Mouse (Mus musculus) heart, postnatal 0 days (tissue): ENCODE data around the gene Rbfox1. TPM values are rescaled to one million over a fixed set of nuclear protein-coding genes. Genes with fewer than 3 reads are reported as not detected.

ENCODE experiments used
- ATAC-seq: fragments of 200-750 bp; cut with Nextera tagmentation; 2 replicates; pipeline ENCODE4 v1.8.0; 2017; ENCODE audit warnings: low read depth, moderate number of reproducible peaks, moderate library complexity; ENCODE audit not compliant: insufficient read depth
- DNase-seq: peaks from one replicate; pipeline ENCODE4 v3.0.0-alpha.2; 2016; ENCODE audit warnings: low spot score
- H3K27ac ChIP-seq: fragments of 300-500 bp; sonication (generic); 2 replicates; pipeline ENCODE4 v1.5.1; 2014; ENCODE audit warnings: low read depth, mild to moderate bottlenecking
- H3K27me3 ChIP-seq: fragments of 300-500 bp; sonication (generic); 2 replicates; pipeline ENCODE4 v1.6.1; 2014; ENCODE audit warnings: low read length, mixed read lengths; ENCODE audit not compliant: control insufficient read depth, insufficient read depth
- H3K36me3 ChIP-seq: fragments of 300-500 bp; sonication (generic); replicated peaks from 2 replicates; pipeline ENCODE4 v1.6.1; 2014; ENCODE audit warnings: low read length, mixed read lengths; ENCODE audit not compliant: control insufficient read depth, insufficient read depth
- H3K4me1 ChIP-seq: fragments of 300-500 bp; sonication (generic); 2 replicates; pipeline ENCODE4 v1.6.1; 2014; ENCODE audit warnings: antibody characterized with exemption; ENCODE audit not compliant: control insufficient read depth, insufficient read depth
- H3K4me2 ChIP-seq: fragments of 300-500 bp; sonication (generic); 2 replicates; pipeline ENCODE4 v1.6.1; 2014; ENCODE audit warnings: low read depth, mild to moderate bottlenecking, low read length, moderate library complexity
- H3K4me3 ChIP-seq: fragments of 300-500 bp; sonication (generic); 2 replicates; pipeline ENCODE4 v1.5.1; 2014; ENCODE audit warnings: low read depth, low read length
- H3K9ac ChIP-seq: fragments of 300-500 bp; sonication (generic); replicated peaks from 2 replicates; pipeline ENCODE4 v1.6.1; 2014; ENCODE audit warnings: low read depth, low read length, mixed read lengths
- H3K9me3 ChIP-seq: fragments of 300-500 bp; sonication (generic); replicated peaks from 2 replicates; pipeline ENCODE4 v1.6.1; 2016; ENCODE audit warnings: low read length; ENCODE audit not compliant: control insufficient read depth
- CTCF ChIP-seq: IDR thresholded peaks from 2 replicates; pipeline ENCODE4 v1.5.1; 2016; ENCODE audit warnings: antibody characterized with exemption, control low read depth, low read depth
- EP300 ChIP-seq: IDR thresholded peaks from 2 replicates; pipeline ENCODE4 v1.6.1; 2016; ENCODE audit warnings: antibody characterized with exemption, low read depth
- WGBS: fragments of 180-500 bp; shearing (Covaris S2); extraction: QIAGEN DNeasy Blood & Tissue Kit; methylation state at CpG from one replicate; pipeline ENCODE4 v1.1.7; 2014; 5-methylcytosine and 5-hydroxymethylcytosine counted together
- polyA plus RNA-seq: library from polyadenylated mRNA; unstranded; fragments of >200 nt; fragmentation: Nextera tagmentation; extraction: Ambion mirVana; gene quantifications from 2 replicates; pipeline ENCODE4 v1.2.1, GENCODE M21; 2015
- total RNA-seq: library from RNA; depleted of rRNA; stranded (reverse); fragments of >200 nt; gene quantifications from 2 replicates; pipeline ENCODE4 v1.2.3, GENCODE M21; 2014; ENCODE audit warnings: low replicate concordance

The Rbfox1 gene
- total and polyA plus RNA-seq, 2 experiments from 2014 or later = 6.0 to 15.3 TPM

- no peaks in the 10 kb centered on the region for H3K36me3 ChIP-seq
- DNase-seq (no peak), ATAC-seq (no peak)
- no peak overlapping the region for H3K4me2 ChIP-seq
- no peaks in the 10 kb centered on the region for H3K27me3 ChIP-seq
- 66% methylated on average over 7 of the region's 7 CpGs for WGBS
- H3K9me3 ChIP-seq = no peaks in the 10 kb centered on the region
- H3K27ac ChIP-seq = no peak overlapping the region
- TF ChIP-seq CTCF = no peak
- TF ChIP-seq EP300 = no peak
- no peak overlapping the region for H3K4me3 ChIP-seq
- no peaks in the 10 kb centered on the region for H3K4me1 ChIP-seq
- no peak overlapping the region for H3K9ac ChIP-seq
These were observed 151.9 kb downstream of the Rbfox1 start for GRCm38 (mm10) chr16:6037009-6037408.

- Histone ChIP-seq H3K4me1 (no peaks in the 10 kb centered on the region), H3K4me2 (no peak overlapping the region), H3K36me3 (no peaks in the 10 kb centered on the region), H3K9ac (no peak overlapping the region), H3K9me3 (no peaks in the 10 kb centered on the region), H3K4me3 (no peak overlapping the region), H3K27ac (no peak overlapping the region), H3K27me3 (no peaks in the 10 kb centered on the region)
- ATAC-seq (no peak), DNase-seq (no peak)
- 48% methylated on average over 3 of the region's 3 CpGs for WGBS
- TF ChIP-seq CTCF (no peak), EP300 (no peak)
These were observed 157.6 kb downstream of the Rbfox1 start for GRCm38 (mm10) chr16:6042766-6043165.

- H3K9me3 ChIP-seq = no peaks in the 10 kb centered on the region
- no peak overlapping the region for H3K4me3 ChIP-seq
- H3K36me3 ChIP-seq = no peaks in the 10 kb centered on the region
- no peak overlapping the region for H3K9ac ChIP-seq
- H3K27ac ChIP-seq = no peak overlapping the region
- no peak for TF ChIP-seq EP300
- no peaks in the 10 kb centered on the region for H3K27me3 ChIP-seq
- H3K4me2 ChIP-seq = no peak overlapping the region
- 80% methylated on average over 1 of the region's 1 CpGs for WGBS
- no peaks in the 10 kb centered on the region for H3K4me1 ChIP-seq
- ATAC-seq (no peak), DNase-seq (no peak)
These were observed 163.4 kb downstream of the Rbfox1 start for GRCm38 (mm10) chr16:6048601-6049000.

- Histone ChIP-seq H3K4me3 (no peak overlapping the region), H3K27me3 (no peaks in the 10 kb centered on the region), H3K4me2 (no peak overlapping the region), H3K9ac (no peak overlapping the region), H3K36me3 (no peaks in the 10 kb centered on the region), H3K9me3 (no peaks in the 10 kb centered on the region), H3K27ac (no peak overlapping the region), H3K4me1 (no peaks in the 10 kb centered on the region)
- WGBS = 75% methylated on average over 1 of the region's 1 CpGs
- ATAC-seq (no peak), DNase-seq (no peak)
- no peak for TF ChIP-seq EP300
- no peak for TF ChIP-seq CTCF
These were observed 177.3 kb downstream of the Rbfox1 start for GRCm38 (mm10) chr16:6062495-6062894.

- TF ChIP-seq EP300 (no peak), CTCF (no peak)
- Histone ChIP-seq H3K4me1 (no peaks in the 10 kb centered on the region), H3K9me3 (no peaks in the 10 kb centered on the region), H3K27ac (no peak overlapping the region), H3K36me3 (no peaks in the 10 kb centered on the region), H3K9ac (no peak overlapping the region), H3K27me3 (no peaks in the 10 kb centered on the region), H3K4me2 (no peak overlapping the region), H3K4me3 (no peak overlapping the region)
- DNase-seq (no peak), ATAC-seq (no peak)
- WGBS = 81% methylated on average over 4 of the region's 4 CpGs
These were observed 180.3 kb downstream of the Rbfox1 start for GRCm38 (mm10) chr16:6065481-6065880.

- no peaks in the 10 kb centered on the region for H3K27me3 ChIP-seq
- H3K36me3 ChIP-seq = no peaks in the 10 kb centered on the region
- no peak overlapping the region for H3K27ac ChIP-seq
- no peak overlapping the region for H3K4me3 ChIP-seq
- H3K4me1 ChIP-seq = no peaks in the 10 kb centered on the region
- DNase-seq (no peak), ATAC-seq (no peak)
- H3K9ac ChIP-seq = no peak overlapping the region
- no peak overlapping the region for H3K4me2 ChIP-seq
- TF ChIP-seq EP300 (no peak), CTCF (no peak)
- WGBS = 79% methylated on average over 10 of the region's 10 CpGs
- no peaks in the 10 kb centered on the region for H3K9me3 ChIP-seq
These were observed 190.4 kb downstream of the Rbfox1 start for GRCm38 (mm10) chr16:6075442-6076050.
